Mouse (Mus musculus): Measurements from ENCODE around the gene Micu1.
A peak's percentile ranks its signal among the peaks of the same experiment; 100 is the strongest.

Micu1 gene

DNA sequence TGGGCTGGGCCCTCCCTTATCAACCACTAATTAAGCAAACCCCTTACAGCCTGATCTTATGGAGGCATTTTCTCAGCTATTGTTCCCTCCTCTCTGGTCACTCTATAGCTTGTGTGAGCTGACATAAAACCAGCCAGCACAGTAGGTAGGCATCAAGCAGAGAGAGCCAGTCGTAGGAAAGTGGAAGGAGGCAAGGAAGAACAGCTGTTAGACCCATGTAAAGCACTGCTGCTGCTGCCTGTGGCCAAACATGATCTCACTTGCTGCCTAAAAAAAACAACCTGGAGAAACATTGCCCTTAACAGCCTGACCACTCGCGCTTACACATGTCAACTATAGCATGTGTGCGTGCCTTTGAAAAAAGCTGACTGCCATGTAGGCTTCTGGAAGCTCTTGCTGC is 19.3 kb downstream of the Micu1 start:
- no peak for DNase-seq (ENCODE audit: low spot score in 2 of 2)

DNA sequence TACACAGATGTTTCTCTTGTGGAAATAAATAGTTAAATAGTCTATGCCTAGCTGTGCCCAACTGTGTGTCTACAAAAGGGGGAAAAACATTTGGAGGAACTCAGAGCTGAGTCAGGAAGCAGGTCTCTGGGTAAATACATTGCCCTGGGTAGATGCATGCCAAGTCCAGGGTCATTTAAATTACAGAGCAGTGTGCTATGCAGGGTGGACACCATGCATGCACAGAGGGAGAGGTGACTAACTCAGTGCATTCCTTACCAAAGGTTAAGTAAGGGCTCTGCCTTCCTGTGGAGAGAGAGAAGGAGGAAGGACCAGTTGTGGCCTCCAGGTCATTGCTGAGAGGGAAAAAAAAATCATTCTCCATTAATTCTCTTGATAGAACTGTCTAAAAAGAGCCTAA is 22.4 kb downstream of the Micu1 start:
- peak in 1 of 2 experiments; percentile 10 for DNase-seq (ENCODE audit: low spot score in 2 of 2)

DNA sequence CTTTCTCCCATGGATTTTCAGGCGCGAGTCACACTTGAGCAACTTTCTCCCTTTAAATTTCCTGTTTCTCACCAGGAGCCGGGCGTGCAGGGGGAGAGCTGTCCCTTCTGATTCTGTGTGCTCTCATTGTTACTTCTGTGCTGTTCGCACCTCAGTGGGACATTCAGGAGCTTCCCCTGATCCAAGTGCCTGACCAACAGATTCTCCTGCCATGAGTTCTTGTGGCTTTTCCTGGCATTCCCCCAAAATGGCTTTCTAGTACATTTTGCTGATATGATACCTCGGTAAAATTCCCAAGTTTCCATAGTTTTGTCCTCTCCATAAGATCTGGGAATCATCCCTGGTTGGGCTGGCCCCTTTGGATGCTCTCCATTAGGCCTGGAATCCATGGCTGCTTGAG is 25.0 kb downstream of the Micu1 start:
- no peak for DNase-seq (ENCODE audit: low spot score in 2 of 2)

DNA sequence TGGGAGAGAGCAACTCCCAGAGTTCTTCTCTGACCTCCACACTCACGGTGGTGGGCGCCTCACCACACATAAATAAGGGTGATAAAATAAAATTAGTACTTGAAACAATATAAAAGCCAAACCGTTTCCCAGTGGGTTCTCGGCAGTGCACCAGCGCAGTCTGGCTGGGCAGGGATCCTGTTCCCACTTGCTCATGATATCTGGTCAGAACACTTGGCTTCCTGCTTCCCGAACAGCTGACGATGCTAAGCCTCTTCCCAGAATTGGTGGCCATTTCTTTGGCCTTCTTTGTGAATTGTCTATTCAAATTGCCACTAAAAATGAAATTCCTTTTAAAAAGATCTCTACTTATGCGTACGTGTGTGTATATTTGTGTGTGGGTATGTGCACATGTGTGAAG is 27.0 kb downstream of the Micu1 start:
- DNase-seq (ENCODE audit: low spot score in 2 of 2), result no peak

DNA sequence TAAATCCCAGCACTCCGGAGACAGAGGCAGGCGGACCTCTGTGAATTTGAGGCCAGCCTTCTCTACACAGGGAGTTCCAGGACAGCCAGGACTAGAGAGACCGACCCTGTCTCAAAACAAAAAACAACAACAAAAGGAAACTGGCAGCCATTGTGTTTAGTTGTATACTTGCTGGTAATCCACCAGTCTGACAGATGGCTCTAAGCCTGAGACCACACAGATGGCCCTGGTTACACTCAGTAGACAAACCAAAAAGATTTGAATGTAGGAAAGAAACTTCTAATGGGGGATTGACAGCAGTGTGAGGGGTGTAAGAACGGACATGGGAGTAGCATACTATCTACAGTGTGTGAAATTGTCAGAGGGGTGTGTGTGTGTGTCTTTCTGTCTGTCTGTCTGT is 27.6 kb downstream of the Micu1 start:
- no peak for DNase-seq (ENCODE audit: low spot score in 2 of 2)

DNA sequence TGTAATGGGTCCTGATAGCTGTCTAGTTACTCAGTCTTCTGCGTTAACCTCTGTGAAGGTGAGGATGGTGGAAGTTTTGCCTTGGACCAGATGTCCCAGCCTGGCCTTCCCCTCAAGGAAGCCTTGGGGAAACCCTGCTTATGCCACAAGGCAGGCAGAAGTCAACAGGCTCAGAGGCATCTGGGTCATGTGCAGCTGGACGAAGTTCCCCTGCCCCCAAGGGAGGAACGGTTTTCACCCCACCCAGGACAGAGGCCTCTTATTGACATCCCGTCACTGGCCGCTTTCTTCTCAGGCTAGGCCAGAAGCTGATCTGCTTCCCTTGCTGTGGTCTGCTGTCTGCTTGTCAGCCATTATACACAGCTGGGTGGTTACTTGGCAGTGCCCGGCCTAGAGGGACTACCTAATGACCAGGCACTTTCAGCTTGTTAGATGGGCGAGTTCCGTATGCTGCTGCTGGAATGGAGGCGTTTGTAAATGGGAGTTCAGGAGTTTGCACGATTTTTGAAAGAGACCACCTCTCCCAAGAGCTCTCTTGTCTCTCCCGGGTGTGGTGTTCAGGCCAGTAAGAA is 33.8 kb downstream of the Micu1 start:
- no peak for DNase-seq (ENCODE audit: low spot score in 2 of 2)

DNA sequence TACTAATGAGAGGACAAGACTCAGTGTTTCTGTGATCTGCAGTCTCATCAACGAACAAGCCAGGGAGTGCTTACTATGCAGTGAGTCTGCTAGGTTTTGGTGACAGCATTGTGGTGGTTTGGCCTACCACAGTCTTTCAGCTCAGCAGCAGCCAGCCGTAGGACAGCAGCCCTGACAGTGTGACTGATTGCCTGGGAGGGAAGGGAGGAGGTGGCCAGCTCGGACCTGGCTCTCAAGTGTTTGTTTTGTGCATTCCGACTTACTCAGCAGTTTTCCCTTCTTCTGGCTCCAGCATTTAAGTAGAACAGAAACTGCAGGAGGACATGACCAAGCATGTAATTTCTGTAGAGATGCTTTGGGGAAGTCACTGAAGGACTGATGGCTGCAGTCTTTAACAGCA is 39.2 kb downstream of the Micu1 start:
- peak; percentile 30 to 56 for DNase-seq (ENCODE audit: low spot score in 2 of 2)

DNA sequence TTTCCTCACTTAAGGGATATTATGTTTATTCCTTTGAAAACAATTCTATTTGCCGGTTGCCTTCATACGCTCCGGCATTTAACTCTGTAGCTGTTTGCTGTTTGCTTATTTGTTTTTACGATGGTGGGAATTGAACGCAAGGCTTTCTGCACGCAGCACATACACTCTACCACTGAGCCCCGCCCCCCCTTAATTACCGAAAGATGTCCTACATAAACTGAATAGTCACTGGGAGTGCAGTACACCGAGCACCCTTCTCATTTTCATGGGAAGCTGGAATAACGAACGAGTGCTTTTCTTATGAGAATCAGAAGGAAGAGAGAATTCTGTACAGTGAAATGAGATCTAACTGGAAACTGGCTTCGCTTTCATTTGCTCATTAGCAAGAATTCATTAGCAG is 41.1 kb downstream of the Micu1 start:
- no peak for DNase-seq (ENCODE audit: low spot score in 2 of 2)

DNA sequence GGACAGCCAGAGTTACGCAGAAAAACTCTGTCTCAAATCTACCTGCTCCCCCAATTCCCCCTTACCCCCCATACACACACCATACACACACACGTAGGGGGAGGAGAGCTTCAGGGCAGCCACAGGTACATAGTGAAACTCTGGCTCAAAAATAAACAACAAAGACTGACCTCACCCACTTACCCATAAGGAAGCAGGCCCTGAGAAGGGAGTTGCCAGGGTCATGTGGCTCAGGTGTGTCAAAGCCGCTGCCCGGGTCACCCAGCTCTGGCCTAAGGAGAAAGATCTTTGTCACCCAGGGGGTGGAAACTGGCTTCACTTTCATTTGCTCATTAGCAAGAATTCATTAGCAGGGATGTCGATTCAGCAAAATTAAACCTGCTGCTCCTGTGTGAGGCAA is 41.7 kb downstream of the Micu1 start:
- peak in 1 of 2 experiments; percentile 40 for DNase-seq (ENCODE audit: low spot score in 2 of 2)

DNA sequence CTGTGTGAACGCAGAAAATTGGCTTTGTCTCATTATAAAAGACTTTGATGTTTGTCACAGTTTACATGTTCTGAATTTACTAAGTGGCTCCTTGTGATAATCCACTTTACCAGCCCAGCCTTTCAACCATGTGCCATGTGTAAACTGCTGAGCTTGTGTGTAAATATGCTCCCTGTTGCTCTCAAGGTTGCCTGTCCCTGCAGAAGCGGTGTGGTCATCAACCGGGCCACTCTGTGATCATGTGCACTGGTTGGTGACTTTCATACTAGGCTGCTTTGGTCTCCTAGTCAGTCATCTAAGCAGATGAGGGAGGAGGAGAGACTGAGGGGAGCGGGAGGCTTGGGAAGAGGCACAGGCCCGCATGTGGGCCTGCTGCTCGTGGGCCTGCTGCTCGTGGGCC is 45.1 kb downstream of the Micu1 start:
- no peak for DNase-seq (ENCODE audit: low spot score in 2 of 2)

DNA sequence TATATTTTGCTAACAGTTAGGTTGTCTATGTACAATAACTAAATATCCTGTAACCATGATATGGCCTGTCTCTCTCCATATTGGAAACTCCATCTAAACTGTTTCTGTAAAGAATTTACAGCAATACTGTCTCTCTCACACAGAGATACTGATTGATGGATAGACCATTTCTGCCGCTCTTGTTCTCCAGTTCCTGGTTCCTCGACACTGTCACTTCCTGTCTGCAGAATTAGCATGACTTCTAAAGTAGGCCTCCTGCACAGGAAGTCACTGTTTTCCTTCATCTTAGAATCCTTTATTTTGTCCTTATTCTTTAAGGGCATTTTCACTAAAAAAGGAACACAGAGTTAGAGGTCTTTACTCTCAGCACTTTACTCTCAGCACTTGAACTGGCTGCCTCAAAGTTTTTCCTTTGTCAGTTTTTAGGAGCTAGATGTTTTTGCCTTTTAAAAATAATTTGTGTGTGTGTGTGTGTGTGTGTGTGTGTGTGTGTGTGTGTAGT is 46.5 kb downstream of the Micu1 start:
- no peak for DNase-seq (ENCODE audit: low spot score in 2 of 2)

DNA sequence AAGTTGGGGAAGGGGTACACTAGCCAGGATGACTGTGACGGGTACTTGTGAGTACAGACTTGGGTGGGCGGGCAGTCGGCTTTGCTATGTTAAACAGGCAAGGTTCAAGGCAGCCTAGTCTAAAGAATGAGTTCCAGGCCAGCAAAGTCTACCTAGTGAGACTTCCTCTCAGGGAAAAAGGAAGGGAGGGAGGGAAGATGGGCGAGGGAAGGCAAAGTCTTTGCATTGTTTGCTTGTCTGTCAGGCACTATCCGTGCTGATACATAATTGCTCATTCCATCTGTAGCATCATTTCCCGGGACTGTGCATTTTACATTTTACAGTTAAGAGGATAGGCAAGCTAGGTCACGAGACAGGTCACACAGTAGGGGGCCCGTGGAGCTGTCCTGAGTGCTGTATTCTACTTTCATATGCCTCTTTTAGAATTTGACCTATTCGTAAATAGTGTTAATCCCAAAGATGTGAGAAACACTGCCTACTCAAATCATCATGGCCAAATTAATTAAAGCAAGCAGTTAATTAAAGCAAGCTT is 51.3 kb downstream of the Micu1 start:
- no peak for DNase-seq (ENCODE audit: low spot score in 2 of 2)

DNA sequence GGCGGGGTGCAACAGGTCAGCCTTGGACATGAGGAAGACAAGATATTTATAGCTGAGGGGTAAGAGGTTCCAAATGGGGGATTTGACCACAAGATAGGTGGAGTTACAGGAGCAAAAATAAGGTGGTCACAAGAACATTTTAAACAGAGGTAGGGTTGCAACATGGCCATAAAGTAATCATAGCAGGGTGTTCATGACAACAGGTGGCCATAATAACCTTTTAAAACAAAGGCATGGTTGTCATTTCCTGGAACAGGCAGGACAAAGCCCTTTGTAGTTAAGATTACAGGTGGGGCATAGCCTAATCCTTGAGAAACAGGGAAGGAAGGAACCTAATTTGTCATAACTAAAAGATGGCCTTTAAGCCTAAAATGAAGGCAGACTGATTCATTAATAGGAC is 51.8 kb downstream of the Micu1 start:
- DNase-seq (ENCODE audit: low spot score in 2 of 2), result no peak

DNA sequence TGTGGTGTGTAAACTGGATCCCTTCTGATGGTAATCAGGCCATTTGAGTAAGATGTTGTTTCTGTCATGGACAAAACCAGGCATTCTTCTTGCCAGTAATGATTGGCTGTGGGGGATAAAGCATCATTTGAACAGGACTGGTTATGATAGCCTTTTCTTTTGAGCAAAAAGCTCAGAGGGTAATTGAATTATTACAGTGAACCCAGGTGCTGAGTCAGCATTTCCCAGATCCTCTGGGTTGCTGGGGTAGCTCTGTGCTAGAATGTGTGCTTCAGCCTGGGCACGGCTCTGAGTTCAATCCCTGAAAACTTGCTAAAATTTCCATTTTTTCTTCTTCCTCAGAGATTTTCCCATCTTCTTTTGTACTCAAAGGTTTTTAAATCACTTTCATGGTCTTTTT is 52.6 kb downstream of the Micu1 start:
- no peak for DNase-seq (ENCODE audit: low spot score in 2 of 2)

DNA sequence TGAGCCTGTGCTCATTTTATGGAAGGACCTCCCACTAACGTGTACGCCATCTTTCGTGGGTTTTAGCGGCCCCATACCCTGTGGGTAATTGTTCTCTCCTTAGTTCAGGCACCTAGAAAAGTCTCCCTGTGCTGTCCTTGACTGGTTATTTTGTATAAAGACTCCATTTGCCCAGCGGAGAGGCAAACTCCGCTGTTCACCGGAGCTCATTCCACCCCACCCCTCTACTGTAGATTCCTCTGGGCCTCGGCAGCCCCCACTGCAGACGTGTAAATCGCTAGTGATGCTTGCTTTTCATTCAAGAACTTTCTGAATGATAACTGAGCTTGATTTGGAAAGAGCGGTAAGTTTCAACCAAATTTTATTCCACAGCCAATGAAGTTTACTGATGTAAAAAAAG is 53.4 kb downstream of the Micu1 start:
- DNase-seq (ENCODE audit: low spot score in 2 of 2), result no peak

DNA sequence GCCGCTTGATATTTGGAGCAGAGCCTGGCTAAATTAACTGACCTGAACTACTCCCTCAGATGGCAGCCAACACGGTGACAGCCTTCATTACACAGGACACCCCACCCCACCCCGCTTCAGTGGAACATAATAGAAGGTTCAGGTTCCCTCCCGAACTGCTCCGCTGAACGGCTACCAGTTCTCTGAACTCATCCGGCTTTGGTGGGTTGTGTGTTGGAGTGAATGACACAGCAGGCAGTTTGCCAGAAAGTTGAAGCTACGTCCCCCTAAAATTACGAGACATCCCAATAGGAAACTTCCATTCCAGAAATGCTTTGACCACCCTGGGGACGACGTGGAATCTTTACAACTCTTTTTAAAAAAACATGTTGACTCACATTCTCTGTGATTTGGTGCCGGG is 53.8 kb downstream of the Micu1 start:
- DNase-seq (ENCODE audit: low spot score in 2 of 2), result no peak

DNA sequence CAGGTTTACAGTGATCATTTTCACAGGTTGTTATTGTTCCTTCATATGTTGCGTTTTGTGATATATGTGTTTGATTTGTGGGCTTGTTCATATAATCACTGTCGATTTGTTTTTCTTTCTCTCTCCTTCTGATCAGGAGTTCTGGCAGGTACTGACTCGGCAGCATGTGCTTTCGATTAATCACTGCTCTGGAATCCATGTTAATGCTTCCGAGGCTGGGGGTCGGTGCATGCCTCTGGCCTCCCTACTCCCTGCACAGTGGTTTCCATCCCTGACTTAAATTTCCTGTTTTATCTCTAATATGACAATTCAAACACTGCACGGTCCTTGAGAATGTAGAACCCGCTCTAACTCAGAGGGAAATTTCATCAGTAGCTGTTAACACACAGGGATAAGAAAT is 54.3 kb downstream of the Micu1 start:
- no peak for DNase-seq (ENCODE audit: low spot score in 2 of 2)

DNA sequence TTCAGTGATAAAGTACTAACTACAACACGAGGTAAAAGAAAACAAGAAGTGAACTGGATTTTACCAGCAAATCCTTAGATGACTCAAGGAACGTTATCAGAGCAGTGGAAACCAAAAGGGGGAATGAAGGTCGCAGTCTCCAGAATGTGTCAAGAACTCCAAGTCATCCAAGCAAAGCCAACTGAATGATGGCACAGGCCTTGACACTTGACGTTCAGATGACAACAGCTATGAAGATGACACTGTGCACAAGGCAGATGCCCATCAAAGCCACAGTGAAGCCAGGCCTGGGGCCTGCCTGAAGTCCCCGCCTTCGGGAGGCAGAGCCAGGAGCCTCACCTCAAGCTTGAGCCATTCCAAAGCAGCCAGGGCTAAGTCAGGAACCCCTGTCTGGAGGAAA is 62.5 kb downstream of the Micu1 start:
- DNase-seq (ENCODE audit: low spot score in 2 of 2), result no peak

DNA sequence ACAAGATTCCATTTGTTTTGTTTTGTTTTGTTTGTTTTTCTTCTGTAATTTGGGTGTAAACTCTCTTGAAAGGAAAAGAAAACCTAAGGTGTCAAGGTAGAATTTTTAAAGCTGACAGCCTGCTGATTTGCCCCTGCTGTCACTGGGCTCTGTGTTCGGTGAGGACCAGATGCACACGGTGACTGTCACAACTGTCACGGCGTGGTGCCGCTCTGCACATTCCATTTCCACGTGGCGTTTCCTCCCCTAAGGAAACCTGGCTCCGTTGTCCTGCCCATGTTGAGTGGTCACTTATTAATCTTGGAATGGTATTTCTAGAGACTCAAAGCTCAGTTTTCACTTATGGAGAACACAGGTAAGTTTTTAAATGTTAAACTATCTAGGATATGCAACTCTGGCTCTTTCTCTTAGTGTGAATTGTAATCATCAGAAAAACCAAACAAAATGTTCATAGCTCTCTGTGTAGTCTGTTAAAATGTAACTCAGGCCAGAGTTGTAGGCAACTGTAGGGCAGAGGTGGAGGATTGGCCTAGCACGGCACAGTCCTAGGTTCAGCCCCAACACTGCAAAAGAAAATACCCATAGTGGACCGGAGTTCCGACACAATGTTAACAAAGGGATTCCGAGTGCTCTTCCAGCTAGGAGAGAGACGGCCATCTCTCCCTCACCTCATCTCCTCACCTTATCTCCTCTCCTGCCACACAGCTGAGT is 66.2 kb downstream of the Micu1 start:
- DNase-seq (ENCODE audit: low spot score in 2 of 2), result no peak

DNA sequence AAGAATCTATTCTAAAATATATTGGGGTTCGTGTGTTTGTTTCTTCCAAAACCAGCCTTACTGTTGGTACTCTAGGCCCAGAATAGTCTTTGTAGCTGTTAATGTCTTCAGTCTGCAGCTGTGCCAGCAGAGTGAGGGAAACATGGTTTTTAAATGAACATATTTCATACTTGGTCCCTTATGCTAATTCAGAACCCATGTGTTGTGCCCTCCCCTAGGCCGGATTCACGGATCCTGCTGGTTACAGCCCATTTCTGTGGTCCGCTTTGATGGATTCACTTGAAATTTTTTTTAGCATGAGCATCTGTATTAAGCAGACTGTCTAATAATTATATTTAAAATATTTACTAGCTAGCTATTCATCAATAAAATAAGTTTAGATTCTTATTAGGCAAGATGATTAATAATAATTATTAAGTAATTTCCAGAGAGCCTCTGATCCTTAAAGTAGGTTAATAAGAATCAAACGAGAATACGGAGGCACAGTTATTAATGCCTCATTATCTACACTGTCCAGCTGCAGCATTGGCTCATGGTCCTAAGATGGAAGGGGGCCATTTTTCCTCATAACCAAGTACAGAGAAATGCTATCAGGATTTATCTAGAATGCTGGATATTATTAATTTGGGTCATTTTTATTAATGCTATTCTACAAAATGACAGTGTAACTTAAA is 69.2 kb downstream of the Micu1 start:
- no peak for DNase-seq (ENCODE audit: low spot score in 2 of 2)

DNA sequence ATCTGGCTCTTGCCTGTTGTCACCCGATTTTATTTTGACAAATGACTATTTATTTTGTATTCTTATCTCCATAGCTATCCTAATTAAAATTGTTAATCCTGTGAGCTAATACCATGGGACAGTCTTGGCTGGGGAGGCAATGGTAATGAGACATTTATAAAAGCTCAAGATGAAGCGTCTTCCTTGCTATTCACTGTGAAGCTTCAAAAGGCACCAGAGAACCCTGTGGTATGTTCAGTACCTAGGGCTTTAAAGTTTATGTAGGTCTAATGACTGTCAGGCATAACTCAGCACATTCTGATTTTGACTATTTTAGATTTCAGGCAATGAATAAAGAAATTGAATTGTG is 69.7 kb downstream of the Micu1 start:
- no peak for DNase-seq (ENCODE audit: low spot score in 2 of 2)

DNA sequence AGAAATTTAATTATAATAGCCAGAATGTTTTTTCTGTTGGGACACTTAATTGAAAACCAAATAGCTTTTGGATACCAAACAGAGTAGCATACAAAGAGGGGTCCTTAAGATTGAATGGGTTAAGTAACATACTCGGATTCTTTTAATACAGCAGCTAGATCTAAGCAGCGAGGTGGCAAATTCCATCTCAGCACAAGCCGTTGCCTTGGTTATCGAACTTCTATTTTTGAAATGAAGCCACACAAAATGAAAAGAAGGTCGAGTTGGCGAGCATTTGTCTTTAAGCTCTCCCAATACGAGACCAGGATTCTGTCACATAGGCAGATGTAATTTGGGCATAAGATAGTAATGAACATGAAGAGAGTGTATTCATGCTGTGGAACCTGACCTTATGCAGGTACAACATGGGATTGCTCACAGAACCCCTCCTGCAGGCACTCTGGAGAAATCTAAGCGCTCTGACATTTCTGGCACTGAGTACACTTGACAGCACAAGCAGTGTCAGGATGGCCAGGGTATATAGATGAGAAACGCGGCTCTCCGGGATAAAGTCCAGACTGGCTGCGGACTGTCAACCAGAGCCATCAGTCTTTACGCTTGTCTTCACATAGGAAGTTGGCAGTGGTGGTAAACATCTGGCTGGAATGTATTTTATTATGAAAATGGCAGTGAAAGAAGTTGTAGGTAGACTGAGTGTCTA is 71.3 kb downstream of the Micu1 start:
- DNase-seq (ENCODE audit: low spot score in 2 of 2), result no peak

Data from urinary bladder, adult 18-20 months (tissue).